Mouse (Mus musculus) MEL (cell line): Measurements from ENCODE around the gene Nfx1.

Experiments used
- CTCF ChIP-seq, 3 experiments: IDR thresholded peaks in 2 of 3; conservative IDR thresholded peaks in 1 of 3; 2 replicates each; pipeline ENCODE4 v1.5.1; 2011 to 2012; ENCODE audit warnings: low read length in 3 of 3, low read depth in 2 of 3, mild to moderate bottlenecking in 2 of 3, improper control_type of control experiment in 1 of 3, inconsistent platforms in 1 of 3, mixed read lengths in 1 of 3, moderate library complexity in 1 of 3; ENCODE audit not compliant: control insufficient read depth in 1 of 3, insufficient read depth in 1 of 3, poor library complexity in 1 of 3, severe bottlenecking in 1 of 3
- E2F4 ChIP-seq: IDR thresholded peaks from 2 replicates; pipeline ENCODE4 v1.6.1; 2011; ENCODE audit warnings: low read depth, low read length, improper control_type of control experiment, borderline replicate concordance
- ELF1 ChIP-seq: IDR thresholded peaks from 2 replicates; pipeline ENCODE4 v1.6.1; 2014; ENCODE audit warnings: low read depth, mild to moderate bottlenecking, inconsistent platforms, low read length, improper control_type of control experiment, moderate library complexity
- EP300 ChIP-seq, 2 experiments: IDR thresholded peaks; 2 replicates each; pipeline ENCODE4 v1.6.1; 2011; ENCODE audit warnings: improper control_type of control experiment in 2 of 2, low read length in 2 of 2, low read depth in 1 of 2, mild to moderate bottlenecking in 1 of 2
- GABPA ChIP-seq: IDR thresholded peaks from 2 replicates; pipeline ENCODE4 v1.6.1; 2012; ENCODE audit warnings: low read depth, mild to moderate bottlenecking, inconsistent platforms, low read length, improper control_type of control experiment, moderate library complexity
- KAT2A ChIP-seq: conservative IDR thresholded peaks from 2 replicates; pipeline ENCODE4 v1.6.1; 2012; ENCODE audit warnings: low read depth, low read length, improper control_type of control experiment, inconsistent platforms
- POLR2A ChIP-seq, 2 experiments: IDR thresholded peaks; 2 replicates each; pipeline ENCODE4 v1.6.1; 2011 to 2012; ENCODE audit warnings: low read length in 2 of 2, mild to moderate bottlenecking in 2 of 2, control low read depth in 1 of 2, improper control_type of control experiment in 1 of 2, low read depth in 1 of 2, moderate library complexity in 1 of 2; ENCODE audit not compliant: control insufficient read depth in 1 of 2, insufficient read depth in 1 of 2, poor library complexity in 1 of 2
- TCF12 ChIP-seq: IDR thresholded peaks from 2 replicates; pipeline ENCODE4 v1.6.1; 2014; ENCODE audit warnings: low read depth, mild to moderate bottlenecking, inconsistent platforms, low read length, improper control_type of control experiment, moderate library complexity

DNA sequence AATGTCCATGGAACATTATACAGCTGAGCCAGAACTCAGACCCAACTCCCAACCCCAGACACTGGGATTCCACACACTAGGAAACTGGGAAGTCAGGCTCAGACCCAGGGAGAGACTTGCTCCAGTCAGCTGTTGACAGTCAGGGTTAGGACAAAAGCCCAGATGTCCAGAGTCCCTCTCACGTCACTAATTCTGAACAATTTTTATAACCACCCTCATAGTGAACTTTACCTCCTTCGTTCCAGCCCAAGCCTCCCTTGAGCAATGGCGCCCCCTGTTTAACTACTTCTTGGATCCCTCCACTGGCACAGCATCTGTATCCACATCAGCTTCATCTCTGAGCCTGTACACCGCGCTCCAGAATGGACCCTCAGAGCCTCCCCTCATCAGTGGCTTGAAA is 73.3 kb downstream of the Nfx1 start:
- TF ChIP-seq CTCF (IDR thresholded peaks at IDR 0.05 in 2 of 3, conservative IDR thresholded peaks at IDR 0.05 in 1 of 3; ENCODE audit: control insufficient read depth in 1 of 3, insufficient read depth in 1 of 3, low read depth in 2 of 3, low read length in 3 of 3, poor library complexity in 1 of 3, severe bottlenecking in 1 of 3) = peak in 2 of 3 experiments; percentile 35 to 40; a peak in 4 of 6 replicates
- no peak for TF ChIP-seq POLR2A (IDR thresholded peaks at IDR 0.05; ENCODE audit: control insufficient read depth in 1 of 2, insufficient read depth in 1 of 2, low read depth in 1 of 2, low read length in 2 of 2, poor library complexity in 1 of 2)
- no peak for TF ChIP-seq E2F4
- no peak for TF ChIP-seq EP300 (IDR thresholded peaks at IDR 0.05; ENCODE audit: low read depth in 1 of 2, low read length in 2 of 2)
- no peak for TF ChIP-seq TCF12
- no peak for TF ChIP-seq GABPA
- no peak for TF ChIP-seq ELF1
- TF ChIP-seq KAT2A = no peak
